7 mouse cellular contexts compared by ENCODE assay signal in genomic region chr11:115898886-115899285, GRCm38 (mm10). TPM values are rescaled to one million over a fixed set of nuclear protein-coding genes. Genes with fewer than 3 reads are reported as not detected.
DNase-seq lines count a peak whose midpoint lies in the region; ATAC-seq lines count a peak whose summit lies in the region.

No protein-coding gene starts in this region.

- no peaks in the 10 kb centered on the region for H3K27me3 ChIP-seq in heart, embryonic 12.5 days (replicated peaks)

- peak overlapping the region; percentile 96 for H3K27ac ChIP-seq in heart, embryonic 12.5 days (ENCODE audit: poor library complexity, severe bottlenecking)

- H3K4me1 ChIP-seq in heart, embryonic 12.5 days (replicated peaks) = peaks cover 56% of the 10 kb centered on the region

- no peak overlapping the region; the same call in 1 of the 2 replicates for H3K9ac ChIP-seq in heart, embryonic 12.5 days

- WGBS in heart, embryonic 12.5 days = 11% methylated on average over 4 of the region's 4 CpGs

- no peaks in the 10 kb centered on the region for H3K9me3 ChIP-seq in heart, embryonic 12.5 days (replicated peaks)

- peak; percentile 36 for DNase-seq in urinary bladder, postnatal 14 days (ENCODE audit: low spot score)
- no peak for DNase-seq in urinary bladder, adult 2 months (ENCODE audit: low spot score)
- peak; percentile 80 to 84 for DNase-seq in cerebellum, adult 18-20 months
- peak; percentile 94 for DNase-seq in layer of hippocampus, adult 9-11 months
- DNase-seq in lung, postnatal 14 days = peak; percentile 56
- DNase-seq in spleen, postnatal 10 days (ENCODE audit: low spot score in 2 of 2) = peak; percentile 83 to 91

- no peak for ATAC-seq in heart, embryonic 12.5 days (ENCODE audit: insufficient number of reproducible peaks, low FRiP score)

- peaks cover 27% of the 10 kb centered on the region for H3K36me3 ChIP-seq in heart, embryonic 12.5 days

- no peak overlapping the region for H3K4me2 ChIP-seq in heart, embryonic 12.5 days

- H3K4me3 ChIP-seq in heart, embryonic 12.5 days = no peak overlapping the region

RNA-seq across cellular contexts. Expression of gene Smim5, which starts 0.9 kb away (rescaled TPM):
- polyA plus RNA-seq in urinary bladder, adult 2 months (2012; rRNA removed) = 7.0 and 10.4 TPM in 2 replicates
- polyA plus RNA-seq in heart, embryonic 12.5 days (2016; fragmentation: Nextera tagmentation; extraction: Ambion mirVana) = 15.0 and 16.6 TPM in 2 replicates

RNA-seq across cellular contexts. Expression of gene Smim6, which starts 12.9 kb away (rescaled TPM):
- 16.9 and 17.8 TPM in 2 replicates for polyA plus RNA-seq in urinary bladder, adult 2 months (2012; rRNA removed)
- polyA plus RNA-seq in heart, embryonic 12.5 days (2016; fragmentation: Nextera tagmentation; extraction: Ambion mirVana) = 0.77 and 1.8 TPM in 2 replicates

RNA-seq across cellular contexts. Expression of gene Sap30bp, which starts 34.2 kb away (rescaled TPM):
- polyA plus RNA-seq in urinary bladder, adult 2 months (2012; rRNA removed) = 31.6 and 33.7 TPM in 2 replicates
- 29.4 and 32.2 TPM in 2 replicates for polyA plus RNA-seq in heart, embryonic 12.5 days (2016; fragmentation: Nextera tagmentation; extraction: Ambion mirVana)

RNA-seq across cellular contexts. Expression of gene Recql5, which starts 34.4 kb away (rescaled TPM):
- polyA plus RNA-seq in urinary bladder, adult 2 months (2012; rRNA removed) = 26.4 and 29.5 TPM in 2 replicates
- 13.8 and 17.3 TPM in 2 replicates for polyA plus RNA-seq in heart, embryonic 12.5 days (2016; fragmentation: Nextera tagmentation; extraction: Ambion mirVana)

RNA-seq across cellular contexts. Expression of gene Myo15b, which starts 40.7 kb away (rescaled TPM):
- 0.44 and 0.65 TPM in 2 replicates for polyA plus RNA-seq in urinary bladder, adult 2 months (2012; rRNA removed)
- polyA plus RNA-seq in heart, embryonic 12.5 days (2016; fragmentation: Nextera tagmentation; extraction: Ambion mirVana) = 0.17 and 0.37 TPM in 2 replicates
